Mouse (Mus musculus): Measurements from ENCODE around the gene Sstr4.

Sstr4 gene

DNA sequence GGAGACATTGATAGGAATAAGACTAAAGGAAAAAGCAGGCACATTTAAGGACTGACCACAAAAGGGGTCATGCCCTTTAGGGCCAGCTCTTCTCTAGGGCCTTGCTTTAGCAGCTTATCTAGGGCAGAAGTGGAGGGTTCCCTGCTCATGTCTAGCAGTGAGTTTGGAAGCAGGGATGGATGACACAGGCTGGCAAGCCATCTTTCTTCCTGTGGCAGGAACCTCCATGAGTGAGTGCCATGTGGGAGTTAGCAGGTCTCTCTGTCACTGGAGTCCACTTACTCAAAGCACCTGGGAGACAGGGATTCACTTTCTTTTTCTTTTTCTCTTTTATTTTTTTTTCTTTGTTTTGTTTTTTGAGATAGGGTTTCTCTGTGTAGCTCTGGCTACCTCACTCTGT, 1.3 kb upstream of the Sstr4 start:
- DNase-seq (ENCODE audit: low read depth): no peak

DNA sequence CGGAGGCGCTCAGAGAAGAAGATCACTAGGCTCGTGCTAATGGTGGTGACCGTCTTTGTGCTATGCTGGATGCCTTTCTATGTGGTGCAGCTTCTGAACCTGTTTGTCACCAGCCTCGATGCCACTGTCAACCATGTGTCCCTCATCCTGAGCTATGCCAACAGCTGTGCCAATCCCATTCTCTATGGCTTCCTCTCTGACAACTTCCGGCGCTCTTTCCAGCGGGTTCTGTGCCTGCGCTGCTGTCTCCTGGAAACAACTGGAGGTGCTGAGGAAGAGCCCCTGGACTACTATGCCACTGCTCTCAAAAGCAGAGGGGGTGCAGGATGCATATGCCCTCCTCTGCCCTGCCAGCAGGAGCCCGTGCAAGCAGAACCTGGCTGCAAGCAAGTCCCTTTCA, 1.1 kb downstream of the Sstr4 start:
- no peak for DNase-seq (ENCODE audit: low read depth)

GRCm38 (mm10) chr2:148397015-148397783, 2.1 kb downstream of the Sstr4 start:
- no peak for DNase-seq (ENCODE audit: low read depth)

DNA sequence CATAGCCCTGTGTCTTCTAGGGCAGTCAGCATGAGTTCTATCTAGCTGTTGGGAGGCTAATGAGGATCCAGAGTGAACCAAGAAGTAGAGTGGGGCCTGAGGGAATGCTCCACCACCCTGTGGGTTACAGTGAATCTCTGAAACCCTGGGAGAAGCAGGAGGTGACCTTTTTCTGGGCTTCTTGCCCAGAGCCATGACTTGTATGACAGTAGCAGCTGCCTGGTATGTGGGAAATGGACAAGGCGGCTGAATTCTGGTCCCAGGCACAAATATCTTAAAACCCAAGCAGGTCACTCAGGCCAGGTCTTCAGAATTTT, 2.6 kb downstream of the Sstr4 start:
- no peak for DNase-seq (ENCODE audit: low read depth)

DNA sequence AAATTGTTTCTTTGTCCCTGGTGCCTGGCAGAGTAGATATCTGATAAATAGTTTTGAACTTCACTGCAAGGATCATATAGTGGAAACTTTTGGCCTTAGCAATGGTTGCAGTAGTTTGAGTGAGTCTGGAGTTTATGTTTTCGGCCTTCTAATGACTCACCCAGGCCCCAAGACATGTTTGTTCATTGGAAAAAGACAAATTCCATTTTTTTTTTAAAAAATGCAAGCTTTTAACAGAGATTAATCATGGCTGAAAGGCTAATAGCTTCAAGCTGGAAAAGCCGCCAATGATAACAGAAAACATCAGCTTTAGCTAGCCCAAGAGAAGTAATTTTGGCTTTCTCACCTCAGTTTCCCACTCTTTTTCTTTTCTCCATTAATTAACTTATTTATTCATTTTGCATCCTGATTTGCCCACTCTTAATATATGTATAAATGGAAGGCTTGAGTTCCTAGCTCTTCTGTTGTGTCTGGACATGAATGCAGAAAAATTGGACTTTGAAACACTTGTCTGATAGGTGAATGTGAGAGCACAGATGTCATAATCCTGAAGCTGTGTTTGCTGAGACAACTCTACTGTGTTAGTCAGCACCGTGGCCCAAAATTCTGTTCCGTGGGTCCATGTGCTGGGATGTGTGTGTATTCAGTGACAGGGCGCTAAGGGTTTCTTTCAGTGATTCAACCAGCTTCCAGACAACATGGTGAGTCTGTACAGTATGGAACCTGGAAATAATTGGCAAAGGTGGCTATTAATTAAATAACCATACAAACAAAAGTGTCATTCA, 3.9 kb downstream of the Sstr4 start:
- DNase-seq (ENCODE audit: low read depth): no peak

GRCm38 (mm10) chr2:148402227-148402626, 7.1 kb downstream of the Sstr4 start:
- DNase-seq (ENCODE audit: low read depth): no peak

- DNase-seq (ENCODE audit: low read depth): no peak
Observed at GRCm38 (mm10) chr2:148404906-148405305, 9.8 kb downstream of the Sstr4 start.

DNA sequence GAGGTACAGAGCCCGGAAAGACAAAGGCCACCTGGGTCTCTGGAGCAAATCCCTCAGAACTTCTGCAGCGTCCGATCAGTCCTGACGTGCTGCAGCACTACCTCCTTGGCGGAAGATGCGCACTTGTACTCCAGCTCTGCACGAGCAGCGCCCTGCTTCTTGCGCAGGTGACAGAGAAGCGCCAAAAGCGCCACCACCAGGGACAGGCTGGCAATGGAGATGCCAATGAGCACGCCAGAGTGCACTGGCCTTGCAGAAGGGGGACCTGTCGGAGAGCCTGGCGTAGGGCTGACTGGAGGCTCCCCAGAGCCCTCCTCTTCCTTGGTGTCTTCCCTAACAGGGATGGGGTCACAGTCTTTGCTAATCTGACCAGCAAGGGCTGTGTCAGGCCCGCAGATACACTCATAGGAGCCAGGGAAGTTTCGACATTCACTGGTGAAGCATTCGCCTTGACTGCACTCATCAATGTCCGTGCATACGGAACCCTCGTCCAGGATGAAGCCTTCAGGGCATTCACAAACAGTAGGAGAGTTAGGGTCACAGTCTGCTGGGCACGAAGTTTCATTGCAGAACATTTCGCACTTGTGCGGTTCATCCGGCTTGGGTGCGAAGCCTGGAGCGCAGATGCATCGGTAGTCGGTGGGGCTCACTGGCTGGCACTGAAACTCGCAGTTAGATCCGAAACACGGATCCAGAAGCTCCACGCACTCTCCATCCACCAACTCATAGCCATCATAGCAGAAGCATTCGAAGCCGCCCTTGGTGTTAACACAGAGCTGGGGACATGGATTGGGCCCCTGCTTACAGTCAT, 11.2 kb downstream of the Sstr4 start:
- DNase-seq (ENCODE audit: low read depth): no peak

- DNase-seq (ENCODE audit: low read depth): no peak
Observed at GRCm38 (mm10) chr2:148406971-148407869, 12.1 kb downstream of the Sstr4 start.

DNA sequence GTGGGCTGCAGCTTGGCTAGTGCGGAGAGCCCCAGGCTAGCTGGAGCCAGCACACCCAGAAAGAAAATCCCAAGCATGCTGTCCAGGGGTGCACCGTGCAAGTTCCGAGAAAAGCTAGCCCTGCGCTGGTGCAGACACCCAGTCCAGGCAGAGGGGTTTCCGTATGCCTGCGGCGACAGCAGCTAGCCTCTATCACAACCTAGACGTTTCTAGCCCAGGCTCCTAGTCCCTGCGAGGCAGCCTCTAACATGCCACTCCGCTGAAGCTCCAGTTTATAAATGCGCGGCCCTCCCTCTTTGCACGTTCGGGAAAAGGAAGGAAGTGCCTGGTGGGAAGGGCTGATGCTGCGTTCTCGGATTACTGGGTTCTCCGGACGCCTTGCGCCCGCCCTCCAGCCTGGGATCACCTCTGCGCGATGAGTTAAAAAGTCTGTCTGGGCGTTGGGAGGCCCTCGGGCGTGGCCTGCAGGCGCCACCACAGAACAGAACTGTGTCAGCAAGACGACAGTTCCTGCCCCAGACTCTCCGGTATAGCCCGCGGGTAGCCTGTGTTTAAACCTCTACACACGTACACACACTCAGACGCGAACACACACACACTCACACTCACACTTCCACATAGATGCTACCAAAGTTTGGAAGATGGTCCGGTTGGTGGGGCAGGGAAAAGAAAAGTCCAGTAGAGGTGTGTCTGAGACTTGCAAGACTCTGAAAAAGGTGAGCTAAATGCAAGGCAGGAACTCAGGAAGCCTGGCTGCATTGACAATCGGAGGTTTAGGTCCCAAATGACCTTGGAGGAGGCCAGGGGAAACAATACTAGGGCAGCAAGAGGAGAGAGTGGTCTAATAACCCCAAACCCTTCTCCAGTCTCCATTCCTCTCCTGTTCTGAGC, 13.0 kb downstream of the Sstr4 start, which contains the start of gene Thbd:
Gene Thbd, minus strand, starts transcription at position 319 of the 891 bp plus-strand sequence.
- no peak for DNase-seq (ENCODE audit: low read depth)

DNA sequence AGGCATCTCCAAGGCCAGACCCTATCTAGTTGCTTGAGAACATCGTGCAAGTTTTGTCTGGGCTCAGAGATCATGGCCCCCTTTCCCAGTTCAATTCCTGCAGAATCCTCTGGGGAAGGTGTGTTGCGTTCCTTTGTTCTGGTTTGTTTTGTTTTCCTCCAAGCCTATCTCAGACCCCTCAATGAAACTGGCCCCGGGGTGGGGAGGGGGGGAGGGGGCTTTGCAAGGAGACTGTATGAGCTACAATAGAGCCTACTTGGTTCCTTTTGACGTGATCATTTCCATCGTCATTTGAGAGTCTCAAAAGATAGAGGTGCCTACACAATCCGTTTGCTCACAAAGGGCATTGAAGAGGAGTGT, 13.6 kb downstream of the Sstr4 start:
- no peak for DNase-seq (ENCODE audit: low read depth)

GRCm38 (mm10) chr2:148409141-148409540, 14.0 kb downstream of the Sstr4 start:
- DNase-seq (ENCODE audit: low read depth): no peak

DNA sequence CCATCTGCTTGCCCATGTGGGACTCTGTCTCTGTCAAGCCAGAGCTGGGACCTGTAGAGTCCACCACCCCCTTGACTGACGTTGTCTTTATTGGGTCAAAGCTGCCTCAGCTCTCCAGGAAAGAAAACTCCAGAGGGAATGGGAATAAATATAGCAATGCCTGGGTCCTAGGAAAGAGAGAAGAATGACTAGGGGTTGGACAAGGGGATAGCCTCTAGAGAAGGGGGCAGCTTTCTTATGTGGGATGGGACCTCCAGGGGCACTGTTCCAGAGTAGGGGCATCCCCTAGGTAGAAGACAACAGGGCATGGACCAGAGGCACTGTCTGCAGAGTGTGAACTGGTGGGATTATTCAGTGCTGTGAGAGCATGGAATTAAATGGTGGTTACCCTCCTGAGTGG, 14.7 kb downstream of the Sstr4 start:
- DNase-seq (ENCODE audit: low read depth): no peak

DNA sequence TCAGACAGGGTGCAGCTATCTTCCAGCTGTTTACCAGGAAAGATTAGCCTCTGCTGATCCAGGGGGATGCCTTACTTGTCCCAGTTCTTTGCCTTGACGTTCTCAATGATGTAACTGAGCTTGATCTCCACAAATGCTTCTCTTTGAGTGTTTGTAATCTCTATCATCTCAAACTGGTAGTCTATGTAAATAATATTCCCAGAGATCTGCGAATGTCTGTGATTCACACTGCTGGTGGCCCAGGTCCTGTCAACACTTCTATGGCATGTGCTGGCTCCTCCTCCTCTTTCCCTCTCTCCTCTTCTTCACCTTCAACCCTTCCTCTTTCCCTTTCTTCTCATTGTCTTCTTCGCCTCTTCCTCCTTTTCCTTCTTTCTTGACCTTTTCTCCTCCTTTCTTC, 24.0 kb downstream of the Sstr4 start:
- no peak for DNase-seq (ENCODE audit: low read depth)

GRCm38 (mm10) chr2:148419776-148420175, 24.6 kb downstream of the Sstr4 start:
- no peak for DNase-seq (ENCODE audit: low read depth)

- DNase-seq (ENCODE audit: low read depth): no peak
Observed at GRCm38 (mm10) chr2:148421112-148421511, 26.0 kb downstream of the Sstr4 start.

DNA sequence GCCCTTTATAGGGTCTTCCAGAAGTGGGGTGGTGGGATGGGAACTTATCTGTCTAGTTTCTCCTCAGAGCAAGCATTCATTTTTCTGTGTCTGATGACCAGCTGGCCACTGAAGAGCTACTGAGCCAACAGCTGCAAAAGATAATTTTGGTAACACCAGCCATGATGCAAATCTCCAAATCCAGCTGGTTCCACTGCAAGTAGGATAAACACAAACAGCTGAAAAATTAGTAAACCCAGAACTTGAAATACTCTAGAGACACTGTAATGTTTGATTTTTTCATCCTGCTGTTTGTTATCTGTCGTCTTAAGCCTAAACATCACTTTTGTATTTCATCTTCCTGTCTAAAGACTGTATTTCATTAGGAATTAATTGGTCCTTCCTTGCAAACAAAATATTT, 26.6 kb downstream of the Sstr4 start:
- no peak for DNase-seq (ENCODE audit: low read depth)

DNA sequence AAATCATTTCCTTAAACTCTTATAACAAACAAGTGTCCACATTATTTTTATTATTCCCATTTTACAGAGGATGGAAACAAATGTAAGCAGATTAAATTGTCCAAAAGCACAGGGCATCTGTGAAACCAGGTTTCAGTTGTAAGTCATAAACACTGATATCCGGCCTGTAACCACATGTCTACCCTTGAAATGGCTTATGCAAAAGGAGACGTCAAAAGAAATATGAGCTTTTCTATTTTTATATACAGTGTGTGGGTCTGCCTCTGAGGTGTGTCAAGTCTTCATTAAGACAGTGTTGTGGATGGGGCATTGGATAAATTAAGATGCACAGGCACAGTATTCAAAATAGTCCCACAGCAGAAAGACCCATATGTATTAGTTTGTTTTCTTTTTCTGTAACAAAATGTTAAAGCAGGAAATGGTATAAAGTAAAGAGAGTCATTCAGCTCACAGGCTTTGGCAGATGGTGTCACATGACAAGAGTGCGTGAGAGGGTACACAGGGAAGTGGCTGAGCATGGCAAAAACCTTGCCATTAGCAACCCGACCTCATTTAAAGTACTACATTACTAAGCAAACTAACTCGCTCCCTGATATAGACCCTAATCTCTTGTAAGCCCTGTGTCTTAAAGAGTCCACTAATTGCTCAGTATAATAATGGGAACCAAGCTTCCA, 30.7 kb downstream of the Sstr4 start:
- DNase-seq (ENCODE audit: low read depth): no peak

DNA sequence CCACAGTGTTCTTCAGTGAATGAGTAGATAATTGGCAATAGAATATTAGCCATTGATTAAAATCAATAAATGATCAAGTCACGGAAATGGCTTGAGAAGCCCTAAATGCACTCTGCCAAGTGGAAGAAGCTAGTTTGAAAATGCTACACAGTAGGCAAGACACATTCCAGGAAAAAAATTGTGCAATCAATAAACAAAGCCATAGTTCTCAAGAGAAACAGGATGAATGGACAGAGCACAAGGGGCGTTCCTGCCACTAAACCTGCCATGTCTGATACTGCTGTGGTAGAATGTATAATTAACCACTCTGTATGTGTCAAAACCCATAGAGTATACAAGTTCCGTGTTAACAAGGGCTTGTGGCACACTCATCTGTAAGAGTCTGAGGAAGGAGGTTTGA, 32.4 kb downstream of the Sstr4 start:
- DNase-seq (ENCODE audit: low read depth): no peak

GRCm38 (mm10) chr2:148428523-148428922, 33.4 kb downstream of the Sstr4 start:
- DNase-seq (ENCODE audit: low read depth): no peak
